Mouse (Mus musculus): ENCODE results near the gene Dennd4a. TPM values are rescaled to one million over a fixed set of nuclear protein-coding genes. Genes with fewer than 3 reads are reported as not detected.
A peak's percentile ranks its signal among the peaks of the same experiment; 100 is the strongest.

The Dennd4a gene
- polyA plus RNA-seq, 1 experiment from 2014 or later, result 10.1 TPM

DNA sequence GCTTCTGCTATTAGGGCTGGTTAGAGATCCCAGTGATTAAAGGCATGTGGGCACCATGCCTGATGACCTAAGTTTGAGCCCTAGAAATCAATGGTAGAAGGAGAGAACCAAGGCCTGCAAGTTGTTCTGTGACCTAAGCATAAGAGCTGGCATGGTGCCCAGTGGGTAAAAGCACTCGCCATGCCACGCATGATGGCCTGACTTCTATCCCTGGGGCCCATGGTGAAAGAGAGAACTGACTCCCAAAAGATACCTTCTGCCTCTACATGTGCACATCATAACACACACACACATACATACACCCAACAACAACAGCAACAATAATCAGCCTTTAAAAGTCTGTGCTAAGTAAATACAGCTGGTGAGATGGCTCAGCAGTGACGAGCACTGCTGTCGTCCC lies 102.3 kb downstream of the Dennd4a start:
- Histone ChIP-seq H3K4me2 (replicated peaks; ENCODE audit: low read depth, low read length) (no peak overlapping the region), H3K9ac (ENCODE audit: low read depth, low read length) (no peak overlapping the region), H3K9me3 (ENCODE audit: control insufficient read depth, low read length) (no peaks in the 10 kb centered on the region), H3K4me1 (replicated peaks; ENCODE audit: control insufficient read depth, insufficient read depth, low read length) (no peaks in the 10 kb centered on the region), H3K4me3 (ENCODE audit: low read depth, low read length) (no peak overlapping the region), H3K27ac (ENCODE audit: low read depth, low read length) (no peak overlapping the region), H3K36me3 (ENCODE audit: control insufficient read depth, insufficient read depth, low read length) (peaks cover 8% of the 10 kb centered on the region; the same call in 1 of the 2 replicates), H3K27me3 (ENCODE audit: control insufficient read depth, insufficient read depth, low read length) (no peaks in the 10 kb centered on the region)
- DNase-seq (ENCODE audit: low spot score), result no peak
- 83% methylated on average over 4 of the region's 4 CpGs for WGBS
- no peak for ATAC-seq (ENCODE audit: low FRiP score)

DNA sequence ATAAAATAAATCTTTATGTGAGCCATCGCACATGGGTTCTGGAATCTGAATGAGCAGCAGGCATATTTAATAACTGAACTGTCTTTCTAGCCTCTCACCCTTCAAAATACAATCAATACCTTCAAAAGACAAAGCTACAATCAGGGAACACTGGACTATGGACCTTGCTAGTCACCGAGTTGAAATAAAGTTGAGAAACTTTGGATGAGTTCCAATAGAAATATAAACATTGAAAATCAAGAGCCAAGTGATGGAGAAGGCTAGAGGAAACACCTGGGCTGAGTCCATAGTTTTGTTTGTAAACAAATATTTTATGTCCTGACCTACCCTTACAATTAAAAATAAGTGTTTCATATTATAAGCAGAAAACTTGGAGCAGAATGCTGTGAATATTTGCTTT lies 102.8 kb downstream of the Dennd4a start:
- 94% methylated on average over 2 of the region's 2 CpGs for WGBS
- peaks cover 8% of the 10 kb centered on the region; the same call in 1 of the 2 replicates for H3K36me3 ChIP-seq (ENCODE audit: control insufficient read depth, insufficient read depth, low read length)
- no peaks in the 10 kb centered on the region for H3K9me3 ChIP-seq (ENCODE audit: control insufficient read depth, low read length)
- ATAC-seq (ENCODE audit: low FRiP score), result no peak
- H3K9ac ChIP-seq (ENCODE audit: low read depth, low read length), result no peak overlapping the region
- no peak overlapping the region for H3K27ac ChIP-seq (ENCODE audit: low read depth, low read length)
- no peaks in the 10 kb centered on the region for H3K27me3 ChIP-seq (ENCODE audit: control insufficient read depth, insufficient read depth, low read length)
- no peaks in the 10 kb centered on the region for H3K4me1 ChIP-seq (replicated peaks; ENCODE audit: control insufficient read depth, insufficient read depth, low read length)
- no peak overlapping the region for H3K4me3 ChIP-seq (ENCODE audit: low read depth, low read length)
- no peak for DNase-seq (ENCODE audit: low spot score)
- H3K4me2 ChIP-seq (replicated peaks; ENCODE audit: low read depth, low read length), result no peak overlapping the region

DNA sequence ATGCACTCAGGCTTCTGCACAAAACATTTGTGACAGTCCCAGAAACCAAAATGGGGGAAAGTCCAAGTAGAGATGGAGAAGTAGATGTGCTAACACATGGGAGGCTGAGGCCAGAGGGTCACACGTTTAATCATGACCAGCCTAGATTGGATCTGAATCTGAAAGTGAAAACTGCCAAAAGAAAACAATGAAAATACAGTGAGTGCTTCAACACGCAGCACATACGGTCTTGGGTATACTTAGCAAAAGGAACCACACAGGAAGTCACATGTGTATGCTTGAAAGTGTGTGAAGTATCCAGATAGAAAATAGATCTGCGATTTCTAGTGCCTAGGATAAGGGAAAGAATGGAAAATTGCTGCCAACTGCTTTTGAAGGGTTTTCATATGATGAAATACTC lies 103.5 kb downstream of the Dennd4a start:
- Histone ChIP-seq H3K9ac (ENCODE audit: low read depth, low read length) (no peak overlapping the region), H3K4me1 (replicated peaks; ENCODE audit: control insufficient read depth, insufficient read depth, low read length) (no peaks in the 10 kb centered on the region), H3K27me3 (ENCODE audit: control insufficient read depth, insufficient read depth, low read length) (no peaks in the 10 kb centered on the region), H3K36me3 (ENCODE audit: control insufficient read depth, insufficient read depth, low read length) (peaks cover 8% of the 10 kb centered on the region; the same call in 1 of the 2 replicates), H3K27ac (ENCODE audit: low read depth, low read length) (no peak overlapping the region), H3K4me2 (replicated peaks; ENCODE audit: low read depth, low read length) (no peak overlapping the region), H3K9me3 (ENCODE audit: control insufficient read depth, low read length) (no peaks in the 10 kb centered on the region), H3K4me3 (ENCODE audit: low read depth, low read length) (no peak overlapping the region)
- WGBS, result 89% methylated on average over 4 of the region's 4 CpGs
- DNase-seq (ENCODE audit: low spot score), result no peak
- no peak for ATAC-seq (ENCODE audit: low FRiP score)

DNA sequence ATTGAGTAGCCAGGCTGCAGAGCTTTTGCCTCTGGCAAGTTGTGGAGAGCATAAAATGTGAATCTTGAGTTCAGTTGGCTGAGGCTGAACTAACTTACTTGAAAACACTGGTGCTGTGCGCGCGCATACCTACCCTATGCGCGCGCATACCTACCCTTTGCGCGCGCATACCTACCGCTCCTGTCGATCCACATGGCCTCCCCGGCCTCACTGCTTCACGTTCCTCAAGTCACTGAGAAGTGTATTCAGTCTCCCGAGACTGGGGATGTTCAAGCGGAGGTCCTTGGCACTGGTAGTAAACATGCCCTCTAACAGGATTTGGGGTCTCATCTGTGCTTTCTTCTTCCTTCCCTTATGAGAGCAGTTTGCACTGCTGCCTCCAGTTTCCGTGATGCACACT lies 107.4 kb downstream of the Dennd4a start:
- no peak overlapping the region for H3K9ac ChIP-seq (ENCODE audit: low read depth, low read length)
- no peaks in the 10 kb centered on the region for H3K27me3 ChIP-seq (ENCODE audit: control insufficient read depth, insufficient read depth, low read length)
- no peak for ATAC-seq (ENCODE audit: low FRiP score)
- 39% methylated on average over 16 of the region's 16 CpGs for WGBS
- no peak overlapping the region for H3K27ac ChIP-seq (ENCODE audit: low read depth, low read length)
- peak; percentile 67 for DNase-seq (ENCODE audit: low spot score)
- no peaks in the 10 kb centered on the region; the same call in 1 of the 2 replicates for H3K4me1 ChIP-seq (replicated peaks; ENCODE audit: control insufficient read depth, insufficient read depth, low read length)
- peak overlapping the region; percentile 10; the same call in 1 of the 2 replicates for H3K4me3 ChIP-seq (ENCODE audit: low read depth, low read length)
- 0 out of 2 replicates have a peak, but pooled peaks cover 2% of the 10 kb centered on the region for H3K36me3 ChIP-seq (ENCODE audit: control insufficient read depth, insufficient read depth, low read length)
- H3K4me2 ChIP-seq (replicated peaks; ENCODE audit: low read depth, low read length), result 0 out of 2 replicates have a peak overlapping the region, but pooled peaks have one; percentile 1
- H3K9me3 ChIP-seq (ENCODE audit: control insufficient read depth, low read length), result no peaks in the 10 kb centered on the region

DNA sequence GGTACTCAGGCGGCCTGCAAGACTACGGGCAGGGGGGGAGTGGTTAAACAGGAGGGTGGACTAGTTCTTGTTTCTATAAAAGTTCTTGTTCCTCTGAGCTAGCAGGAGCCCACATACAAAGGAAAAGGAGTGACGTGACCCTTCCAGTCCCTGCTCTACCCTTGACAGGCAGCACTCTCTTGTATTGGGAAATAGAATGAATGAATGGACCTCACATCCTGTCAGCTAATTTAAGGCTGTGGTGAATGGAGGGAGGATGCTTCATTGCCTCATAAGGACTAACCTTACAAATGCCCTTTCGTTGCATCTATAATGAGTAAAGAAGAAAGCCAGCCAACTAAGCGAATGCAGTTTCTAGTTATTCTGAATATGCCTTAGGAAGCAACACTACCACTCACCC lies 114.6 kb downstream of the Dennd4a start:
- H3K36me3 ChIP-seq (ENCODE audit: control insufficient read depth, insufficient read depth, low read length), result no peaks in the 10 kb centered on the region
- no peaks in the 10 kb centered on the region for H3K4me1 ChIP-seq (replicated peaks; ENCODE audit: control insufficient read depth, insufficient read depth, low read length)
- H3K9me3 ChIP-seq (ENCODE audit: control insufficient read depth, low read length), result no peaks in the 10 kb centered on the region
- no peaks in the 10 kb centered on the region for H3K27me3 ChIP-seq (ENCODE audit: control insufficient read depth, insufficient read depth, low read length)
- no peak for ATAC-seq (ENCODE audit: low FRiP score)
- no peak overlapping the region for H3K27ac ChIP-seq (ENCODE audit: low read depth, low read length)
- H3K4me3 ChIP-seq (ENCODE audit: low read depth, low read length), result no peak overlapping the region
- no peak for DNase-seq (ENCODE audit: low spot score)
- H3K4me2 ChIP-seq (replicated peaks; ENCODE audit: low read depth, low read length), result no peak overlapping the region
- no peak overlapping the region for H3K9ac ChIP-seq (ENCODE audit: low read depth, low read length)
- 56% methylated on average over 5 of the region's 5 CpGs for WGBS

DNA sequence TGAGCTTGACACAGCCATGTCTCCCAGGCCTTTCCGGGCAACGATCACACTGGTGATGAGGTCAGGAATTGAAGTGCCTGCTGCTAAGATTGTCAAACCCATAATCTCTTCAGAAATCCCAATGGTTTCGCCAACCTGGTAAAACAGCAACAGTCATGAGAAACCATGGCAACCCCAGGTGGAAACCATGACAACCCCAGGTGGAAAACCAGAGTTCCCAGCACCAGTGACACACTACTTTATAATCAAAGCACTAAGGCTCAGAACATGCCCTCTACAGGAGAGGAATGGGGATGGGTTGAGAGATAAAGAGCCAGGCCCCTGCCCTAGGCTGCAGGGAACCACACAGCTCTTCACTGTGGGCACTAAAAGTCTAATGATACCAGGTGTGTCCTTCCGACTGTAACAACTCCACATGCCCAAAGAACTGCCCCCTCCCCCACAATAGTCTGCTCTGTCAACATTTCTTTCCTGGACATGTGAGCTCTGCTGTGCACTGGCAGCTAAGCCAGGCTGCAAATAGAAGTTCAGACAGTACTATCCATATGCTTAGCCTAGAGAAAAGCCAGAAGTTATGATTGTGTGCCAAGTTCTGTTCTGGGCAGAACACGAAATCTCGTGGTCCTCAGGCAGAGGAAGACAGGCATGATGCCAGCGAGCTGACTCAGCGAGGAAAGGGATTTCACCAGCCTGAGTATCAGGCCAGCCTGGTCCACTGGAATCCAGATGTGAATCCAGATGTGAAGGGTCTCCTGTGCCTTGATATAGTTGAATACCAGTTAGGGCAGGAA lies 115.3 kb downstream of the Dennd4a start:
- no peaks in the 10 kb centered on the region for H3K9me3 ChIP-seq (ENCODE audit: control insufficient read depth, low read length)
- no peak for ATAC-seq (ENCODE audit: low FRiP score)
- H3K9ac ChIP-seq (ENCODE audit: low read depth, low read length), result no peak overlapping the region
- no peak overlapping the region for H3K4me2 ChIP-seq (replicated peaks; ENCODE audit: low read depth, low read length)
- H3K4me3 ChIP-seq (ENCODE audit: low read depth, low read length), result no peak overlapping the region
- no peaks in the 10 kb centered on the region for H3K36me3 ChIP-seq (ENCODE audit: control insufficient read depth, insufficient read depth, low read length)
- no peaks in the 10 kb centered on the region for H3K4me1 ChIP-seq (replicated peaks; ENCODE audit: control insufficient read depth, insufficient read depth, low read length)
- WGBS, result 83% methylated on average over 8 of the region's 8 CpGs
- H3K27ac ChIP-seq (ENCODE audit: low read depth, low read length), result no peak overlapping the region
- H3K27me3 ChIP-seq (ENCODE audit: control insufficient read depth, insufficient read depth, low read length), result no peaks in the 10 kb centered on the region
- no peak for DNase-seq (ENCODE audit: low spot score)

DNA sequence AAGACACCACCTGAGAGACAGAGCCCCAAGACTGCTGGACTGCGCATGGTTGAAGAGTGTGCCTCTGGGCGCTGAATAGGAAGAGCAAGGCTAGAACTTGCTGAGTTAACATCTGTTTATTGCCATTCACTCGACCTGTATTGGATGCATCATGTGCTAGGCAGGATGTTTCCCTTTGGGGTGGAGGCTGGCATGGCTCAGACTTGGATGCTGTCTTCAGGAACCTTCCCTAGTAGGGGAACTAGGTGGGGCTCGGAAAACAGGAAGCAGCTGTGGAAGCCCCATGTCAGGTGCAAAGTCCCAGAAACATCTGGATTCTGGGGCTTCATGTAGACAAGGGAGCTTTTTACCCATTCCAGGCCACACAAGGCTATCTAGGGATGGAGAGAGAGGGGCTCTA lies 119.1 kb downstream of the Dennd4a start:
- Histone ChIP-seq H3K36me3 (ENCODE audit: control insufficient read depth, insufficient read depth, low read length) (no peaks in the 10 kb centered on the region), H3K4me3 (ENCODE audit: low read depth, low read length) (no peak overlapping the region), H3K27ac (ENCODE audit: low read depth, low read length) (no peak overlapping the region), H3K9ac (ENCODE audit: low read depth, low read length) (no peak overlapping the region), H3K4me2 (replicated peaks; ENCODE audit: low read depth, low read length) (no peak overlapping the region), H3K4me1 (replicated peaks; ENCODE audit: control insufficient read depth, insufficient read depth, low read length) (no peaks in the 10 kb centered on the region), H3K27me3 (ENCODE audit: control insufficient read depth, insufficient read depth, low read length) (no peaks in the 10 kb centered on the region), H3K9me3 (ENCODE audit: control insufficient read depth, low read length) (no peaks in the 10 kb centered on the region)
- ATAC-seq (ENCODE audit: low FRiP score), result no peak
- WGBS, result 87% methylated on average over 4 of the region's 4 CpGs
- no peak for DNase-seq (ENCODE audit: low spot score)

DNA sequence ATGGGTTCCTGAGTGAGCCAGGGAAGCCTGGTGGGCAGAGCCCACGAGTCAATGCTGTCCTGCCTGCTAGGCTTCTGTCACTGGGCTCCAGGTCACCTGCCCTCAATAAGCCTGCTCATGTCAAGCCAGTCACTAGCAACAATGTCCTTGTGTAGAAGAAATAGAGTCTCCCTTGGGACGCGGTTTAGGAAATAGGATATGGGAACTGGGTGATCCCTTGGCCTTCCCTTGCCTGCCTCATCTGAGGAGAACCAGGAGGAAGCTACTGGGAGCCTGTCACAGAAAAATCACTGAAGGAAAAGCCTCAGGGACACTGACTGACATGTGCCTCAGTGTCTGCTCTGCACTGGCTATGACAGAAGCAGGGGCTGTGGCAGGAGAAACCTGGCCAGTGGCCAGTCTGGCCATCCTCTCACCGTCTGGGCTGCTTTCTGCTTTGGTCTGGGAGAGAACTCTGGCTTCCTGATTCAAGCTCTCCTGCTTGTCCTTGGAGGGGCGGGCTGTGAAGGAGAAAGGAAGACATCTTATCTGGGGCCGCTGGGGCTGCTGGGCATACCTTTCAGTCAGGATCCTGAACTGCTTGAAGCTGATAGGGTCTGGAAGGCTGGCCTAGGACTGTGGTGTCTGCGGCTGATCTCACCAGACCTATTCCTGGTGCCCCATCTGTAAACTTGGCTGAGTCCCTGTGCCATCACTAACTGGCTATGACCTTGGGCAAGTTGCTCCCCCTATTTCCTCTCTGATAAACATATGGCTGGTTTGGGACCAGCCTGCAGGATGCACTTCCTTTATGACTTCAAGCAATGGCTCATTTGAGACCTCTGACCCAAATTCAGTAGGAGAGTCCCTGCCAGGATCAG lies 120.8 kb downstream of the Dennd4a start:
- Histone ChIP-seq H3K4me2 (replicated peaks; ENCODE audit: low read depth, low read length) (no peak overlapping the region), H3K4me1 (replicated peaks; ENCODE audit: control insufficient read depth, insufficient read depth, low read length) (no peaks in the 10 kb centered on the region), H3K36me3 (ENCODE audit: control insufficient read depth, insufficient read depth, low read length) (no peaks in the 10 kb centered on the region), H3K9ac (ENCODE audit: low read depth, low read length) (no peak overlapping the region), H3K4me3 (ENCODE audit: low read depth, low read length) (no peak overlapping the region), H3K27me3 (ENCODE audit: control insufficient read depth, insufficient read depth, low read length) (no peaks in the 10 kb centered on the region), H3K9me3 (ENCODE audit: control insufficient read depth, low read length) (no peaks in the 10 kb centered on the region), H3K27ac (ENCODE audit: low read depth, low read length) (no peak overlapping the region)
- WGBS, result 77% methylated on average over 7 of the region's 7 CpGs
- ATAC-seq (ENCODE audit: low FRiP score), result no peak
- DNase-seq (ENCODE audit: low spot score), result no peak
